Mouse (Mus musculus): ENCODE measurements around the gene Tjp2.

DNA sequence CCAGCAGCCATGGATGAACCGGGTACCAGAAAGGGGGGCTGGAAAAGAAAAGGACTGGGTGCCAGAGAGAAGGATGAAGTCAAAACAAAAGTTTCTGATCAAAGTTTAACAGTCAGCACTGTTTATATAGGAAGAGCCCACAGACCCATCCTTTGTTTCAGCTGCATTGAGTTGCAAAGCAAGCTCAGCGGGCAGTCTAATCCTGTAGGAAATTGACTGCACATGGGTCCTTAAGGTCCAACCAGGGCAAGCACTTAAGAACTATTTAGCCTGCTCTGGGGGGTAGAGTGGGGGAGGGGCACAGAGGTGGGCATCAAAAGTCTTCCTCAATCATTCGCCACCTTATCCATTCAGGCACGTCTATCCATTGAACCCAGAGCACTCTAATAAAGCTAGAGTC is 151.7 kb downstream of the Tjp2 start:
- TF ChIP-seq GATA1 (IDR thresholded peaks at IDR 0.05; ENCODE audit: low read length) = no peak
- TF ChIP-seq TAL1 (IDR thresholded peaks at IDR 0.05; ENCODE audit: low read length) = no peak
